Mouse (Mus musculus) megakaryocyte, embryonic 14.5 days (primary cell): ENCODE data around the gene Dlg1. TPM values are rescaled to one million over a fixed set of nuclear protein-coding genes. Genes with fewer than 3 reads are reported as not detected.

Experiments used
- H3K27me3 ChIP-seq: replicated peaks from 2 replicates; pipeline ENCODE3; 2012; ENCODE audit warnings: inconsistent platforms
- H3K36me3 ChIP-seq: replicated peaks from 2 replicates; pipeline ENCODE3; 2012; ENCODE audit warnings: low read length, inconsistent platforms, mixed read lengths
- H3K4me1 ChIP-seq: 2 replicates; pipeline ENCODE4 v1.6.1; 2012; ENCODE audit warnings: inconsistent platforms
- H3K4me3 ChIP-seq: replicated peaks from 2 replicates; pipeline ENCODE3; 2012; ENCODE audit warnings: moderate library complexity, mild to moderate bottlenecking, inconsistent platforms
- H3K9me3 ChIP-seq: 2 replicates; pipeline ENCODE4 v1.6.1; 2012; ENCODE audit warnings: inconsistent platforms
- FLI1 ChIP-seq: IDR thresholded peaks from 2 replicates; pipeline ENCODE4 v1.6.1; 2012; ENCODE audit warnings: low read length, inconsistent platforms, mixed read lengths
- GATA1 ChIP-seq: IDR thresholded peaks from 3 replicates; pipeline ENCODE4 v1.6.1; 2012; ENCODE audit warnings: mixed read lengths, low read length, inconsistent platforms, borderline replicate concordance
- polyA plus RNA-seq: library from polyadenylated mRNA; stranded (reverse); fragments of >175 nt; gene quantifications from 2 replicates; pipeline ENCODE4 v1.2.3, GENCODE M21; 2012; ENCODE audit warnings: low replicate concordance; ENCODE audit not compliant: insufficient read depth

The Dlg1 gene
- polyA plus RNA-seq, 1 experiment, result 2.1 TPM

GRCm38 (mm10) chr16:31905891-31906825, 242.9 kb downstream of the Dlg1 start:
- Histone ChIP-seq H3K9me3 (no peaks in the 10 kb centered on the region), H3K4me3 (peak overlapping the region; percentile 44), H3K4me1 (peaks cover 33% of the 10 kb centered on the region), H3K27me3 (peaks cover 43% of the 10 kb centered on the region), H3K36me3 (no peaks in the 10 kb centered on the region)
- no peak for TF ChIP-seq FLI1
- TF ChIP-seq GATA1, result no peak

- H3K9me3 ChIP-seq, result no peaks in the 10 kb centered on the region
- peaks cover 40% of the 10 kb centered on the region for H3K27me3 ChIP-seq
- peaks cover 35% of the 10 kb centered on the region for H3K4me1 ChIP-seq
- H3K36me3 ChIP-seq, result no peaks in the 10 kb centered on the region
- peak overlapping the region; percentile 72 for H3K4me3 ChIP-seq
- TF ChIP-seq GATA1, result no peak
- no peak for TF ChIP-seq FLI1
Observed at GRCm38 (mm10) chr16:31906896-31907295, 243.7 kb downstream of the Dlg1 start.

- peaks cover 35% of the 10 kb centered on the region for H3K4me1 ChIP-seq
- no peaks in the 10 kb centered on the region for H3K36me3 ChIP-seq
- TF ChIP-seq FLI1 (no peak), GATA1 (no peak)
- peaks cover 41% of the 10 kb centered on the region for H3K27me3 ChIP-seq
- H3K4me3 ChIP-seq, result no peak overlapping the region
- peaks cover 4% of the 10 kb centered on the region; the same call in 1 of the 2 replicates for H3K9me3 ChIP-seq
Observed at GRCm38 (mm10) chr16:31908959-31909358, 245.7 kb downstream of the Dlg1 start.

- Histone ChIP-seq H3K4me3 (no peak overlapping the region), H3K9me3 (peaks cover 4% of the 10 kb centered on the region; the same call in 1 of the 2 replicates), H3K36me3 (no peaks in the 10 kb centered on the region), H3K4me1 (peaks cover 35% of the 10 kb centered on the region), H3K27me3 (peaks cover 34% of the 10 kb centered on the region)
- no peak for TF ChIP-seq GATA1
- TF ChIP-seq FLI1, result no peak
Observed at GRCm38 (mm10) chr16:31910281-31910847, 247.1 kb downstream of the Dlg1 start.

GRCm38 (mm10) chr16:31917776-31918175, 254.5 kb downstream of the Dlg1 start:
- TF ChIP-seq GATA1, result no peak
- TF ChIP-seq FLI1, result no peak

GRCm38 (mm10) chr16:31918248-31918724, 255.0 kb downstream of the Dlg1 start:
- H3K9me3 ChIP-seq, result peaks cover 8% of the 10 kb centered on the region
- H3K4me1 ChIP-seq, result peaks cover 11% of the 10 kb centered on the region
- H3K27me3 ChIP-seq, result peaks cover 29% of the 10 kb centered on the region
- TF ChIP-seq FLI1 (no peak), GATA1 (no peak)
- H3K4me3 ChIP-seq, result peak overlapping the region; percentile 73
- H3K36me3 ChIP-seq, result no peaks in the 10 kb centered on the region

More at GRCm38 (mm10) chr16:31917776-31918175, 254.5 kb downstream of the Dlg1 start:
- Histone ChIP-seq H3K36me3 (no peaks in the 10 kb centered on the region), H3K27me3 (peaks cover 30% of the 10 kb centered on the region), H3K9me3 (peaks cover 9% of the 10 kb centered on the region), H3K4me3 (no peak overlapping the region), H3K4me1 (peaks cover 11% of the 10 kb centered on the region)

- peaks cover 37% of the 10 kb centered on the region for H3K27me3 ChIP-seq
- no peaks in the 10 kb centered on the region for H3K4me1 ChIP-seq
- TF ChIP-seq FLI1, result no peak
- no peak for TF ChIP-seq GATA1
- no peak overlapping the region for H3K4me3 ChIP-seq
- H3K36me3 ChIP-seq, result no peaks in the 10 kb centered on the region
- H3K9me3 ChIP-seq, result peaks cover 5% of the 10 kb centered on the region
Observed at GRCm38 (mm10) chr16:31924368-31924767, 261.1 kb downstream of the Dlg1 start.

Other genes starting within 250 kb of the Dlg1 start
- 7.0 and 9.9 TPM in 2 replicates for gene Bdh1, start 241.2 kb upstream of the Dlg1 start, polyA plus RNA-seq
- gene Meltf, start 215.4 kb downstream of the Dlg1 start, polyA plus RNA-seq, result not detected in 2 replicates